ENCODE assay signal across 12 mouse cellular contexts in the genomic region with DNA sequence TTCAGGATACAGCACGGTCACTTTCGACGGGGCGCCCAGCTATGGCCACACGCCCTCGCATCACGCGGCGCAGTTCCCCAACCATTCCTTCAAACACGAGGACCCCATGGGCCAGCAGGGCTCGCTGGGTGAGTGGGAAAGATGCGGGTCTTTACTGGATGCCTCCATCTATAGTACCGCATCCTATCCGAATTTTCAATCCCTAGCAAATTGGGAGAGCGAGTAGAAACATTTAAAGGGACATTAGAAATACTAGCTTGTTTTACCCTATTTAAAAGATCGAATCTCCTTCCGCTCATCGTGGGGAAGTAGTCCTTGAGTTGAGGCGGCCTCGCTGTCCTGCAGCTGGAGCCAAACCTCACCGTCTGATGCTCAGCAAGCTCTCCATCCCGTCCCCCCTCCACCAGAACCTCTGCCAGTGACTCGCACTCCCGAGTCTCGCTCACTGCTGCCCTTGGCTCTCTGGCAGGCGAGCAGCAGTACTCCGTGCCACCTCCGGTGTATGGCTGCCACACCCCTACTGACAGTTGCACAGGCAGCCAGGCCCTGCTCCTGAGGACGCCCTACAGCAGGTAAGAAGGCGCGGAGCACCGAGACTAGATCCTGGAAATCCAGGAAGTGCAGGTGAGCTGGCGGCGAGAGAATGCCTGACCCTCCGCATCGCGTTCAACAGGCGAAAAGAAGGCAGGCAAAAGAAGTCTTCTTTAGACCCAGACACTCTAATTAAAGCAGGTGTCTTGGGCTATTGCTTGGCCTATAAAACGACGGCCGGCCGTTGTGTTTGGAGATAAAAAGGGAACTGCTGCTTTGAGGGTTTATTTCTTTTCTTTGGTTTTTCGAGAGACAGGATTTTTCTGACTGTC. TPM values are rescaled to one million over a fixed set of nuclear protein-coding genes. Genes with fewer than 3 reads are reported as not detected.
DNase-seq lines count a peak whose midpoint lies in the region; ATAC-seq and TF ChIP-seq lines count a peak whose summit lies in the region.
"Had no signal": no experiment of that assay in that cellular context is flagged by ENCODE, and none has a peak within 500 bp of the region (broad histone marks: within the 10 kb centered on the region; RNA-seq: fewer than 3 reads in every experiment).

No protein-coding gene starts in this region.

- peaks cover 88% of the 10 kb centered on the region for H3K27me3 ChIP-seq in heart, postnatal 0 days (ENCODE audit: control insufficient read depth, insufficient read depth, low read length)
- H3K27me3 ChIP-seq in midbrain, embryonic 11.5 days (ENCODE audit: control insufficient read depth, insufficient read depth, low read length) = peaks cover 97% of the 10 kb centered on the region
- H3K27me3 ChIP-seq in midbrain, embryonic 15.5 days (replicated peaks) = peaks cover 92% of the 10 kb centered on the region
- peaks cover 88% of the 10 kb centered on the region for H3K27me3 ChIP-seq in forebrain, embryonic 16.5 days (replicated peaks; ENCODE audit: control insufficient read depth, insufficient read depth, low read length)
- H3K27me3 ChIP-seq in stomach, embryonic 16.5 days (ENCODE audit: control insufficient read depth, insufficient read depth, low read length) = peaks cover 90% of the 10 kb centered on the region
- peaks cover 99% of the 10 kb centered on the region for H3K27me3 ChIP-seq in hindbrain, embryonic 12.5 days

- peak overlapping the region; percentile 28; the same call in 1 of the 2 replicates for H3K27ac ChIP-seq in heart, postnatal 0 days (ENCODE audit: low read depth)
- no peak overlapping the region for H3K27ac ChIP-seq in midbrain, embryonic 11.5 days (ENCODE audit: low read depth, low read length)
- no peak overlapping the region for H3K27ac ChIP-seq in midbrain, embryonic 15.5 days
- H3K27ac ChIP-seq in forebrain, embryonic 16.5 days (ENCODE audit: low read length) = no peak overlapping the region
- no peak overlapping the region for H3K27ac ChIP-seq in stomach, embryonic 16.5 days (ENCODE audit: low read length)
- H3K27ac ChIP-seq in hindbrain, embryonic 12.5 days = no peak overlapping the region
- H3K27ac ChIP-seq: liver, embryonic 13.5 days had no signal

- 14% methylated on average over 43 of the region's 43 CpGs for WGBS in heart, postnatal 0 days
- under 1% methylated on average over 43 of the region's 43 CpGs for WGBS in midbrain, embryonic 11.5 days
- WGBS in midbrain, embryonic 15.5 days = under 1% methylated on average over 43 of the region's 43 CpGs
- WGBS in forebrain, embryonic 16.5 days = under 1% methylated on average over 43 of the region's 43 CpGs
- WGBS in stomach, embryonic 16.5 days = 6% methylated on average over 43 of the region's 43 CpGs
- 2% methylated on average over 43 of the region's 43 CpGs for WGBS in hindbrain, embryonic 12.5 days

- no peak for ATAC-seq in heart, postnatal 0 days (ENCODE audit: insufficient read depth, low read depth)
- ATAC-seq in midbrain, embryonic 11.5 days (ENCODE audit: low FRiP score) = no peak
- ATAC-seq in midbrain, embryonic 15.5 days (replicated peaks) = no peak
- 0 out of 2 replicates have a peak, but pooled peaks have one; percentile 16 for ATAC-seq in forebrain, embryonic 16.5 days
- no peak for ATAC-seq in stomach, embryonic 16.5 days (ENCODE audit: insufficient read depth, low FRiP score)
- no peak for ATAC-seq in hindbrain, embryonic 12.5 days (ENCODE audit: low FRiP score)

- no peak overlapping the region for H3K4me2 ChIP-seq in heart, postnatal 0 days (ENCODE audit: low read depth, low read length)
- H3K4me2 ChIP-seq in midbrain, embryonic 11.5 days = no peak overlapping the region
- no peak overlapping the region for H3K4me2 ChIP-seq in midbrain, embryonic 15.5 days
- no peak overlapping the region for H3K4me2 ChIP-seq in forebrain, embryonic 16.5 days (ENCODE audit: low read length)
- H3K4me2 ChIP-seq in stomach, embryonic 16.5 days (ENCODE audit: low read depth, low read length) = peak overlapping the region; percentile 25; the same call in 1 of the 2 replicates
- H3K4me2 ChIP-seq in hindbrain, embryonic 12.5 days (replicated peaks) = no peak overlapping the region
- H3K4me2 ChIP-seq: liver, embryonic 13.5 days had no signal

- DNase-seq in heart, postnatal 0 days (ENCODE audit: low spot score) = no peak
- DNase-seq in heart, adult 9 months (ENCODE audit: low spot score in 2 of 2) = no peak
- peak; percentile 94 for DNase-seq in midbrain, embryonic 11.5 days (ENCODE audit: low spot score, missing footprints)
- DNase-seq: cerebellum, postnatal 10 days; liver, embryonic 13.5 days had no signal

- no peaks in the 10 kb centered on the region for H3K36me3 ChIP-seq in heart, postnatal 0 days (replicated peaks; ENCODE audit: control insufficient read depth, insufficient read depth, low read length)
- no peaks in the 10 kb centered on the region for H3K36me3 ChIP-seq in midbrain, embryonic 11.5 days (ENCODE audit: control insufficient read depth, insufficient read depth, low read length)
- no peaks in the 10 kb centered on the region for H3K36me3 ChIP-seq in midbrain, embryonic 15.5 days (replicated peaks)
- no peaks in the 10 kb centered on the region for H3K36me3 ChIP-seq in forebrain, embryonic 16.5 days (ENCODE audit: control insufficient read depth, insufficient read depth)
- no peaks in the 10 kb centered on the region for H3K36me3 ChIP-seq in stomach, embryonic 16.5 days (ENCODE audit: control insufficient read depth, insufficient read depth, low read length)
- H3K36me3 ChIP-seq in hindbrain, embryonic 12.5 days = no peaks in the 10 kb centered on the region
- H3K36me3 ChIP-seq: G1E; liver, embryonic 13.5 days had no signal

- no peak for TF ChIP-seq CTCF in heart, postnatal 0 days (IDR thresholded peaks at IDR 0.05; ENCODE audit: low read depth)

- H3K4me3 ChIP-seq in heart, postnatal 0 days (ENCODE audit: low read depth, low read length) = 0 out of 2 replicates have a peak overlapping the region, but pooled peaks have one; percentile 1
- no peak overlapping the region for H3K4me3 ChIP-seq in midbrain, embryonic 11.5 days (ENCODE audit: low read depth, low read length)
- no peak overlapping the region for H3K4me3 ChIP-seq in midbrain, embryonic 15.5 days
- no peak overlapping the region for H3K4me3 ChIP-seq in forebrain, embryonic 16.5 days (replicated peaks; ENCODE audit: low read length)
- H3K4me3 ChIP-seq in stomach, embryonic 16.5 days (replicated peaks; ENCODE audit: low read length) = peak overlapping the region; percentile 19; the same call in 1 of the 2 replicates
- no peak overlapping the region for H3K4me3 ChIP-seq in hindbrain, embryonic 12.5 days
- H3K4me3 ChIP-seq: liver, embryonic 13.5 days had no signal

- H3K9me3 ChIP-seq in heart, postnatal 0 days (replicated peaks; ENCODE audit: control insufficient read depth, low read length) = no peaks in the 10 kb centered on the region
- H3K9me3 ChIP-seq in midbrain, embryonic 11.5 days (ENCODE audit: control insufficient read depth, low read length) = no peaks in the 10 kb centered on the region
- H3K9me3 ChIP-seq in midbrain, embryonic 15.5 days = no peaks in the 10 kb centered on the region
- H3K9me3 ChIP-seq in forebrain, embryonic 16.5 days (ENCODE audit: control insufficient read depth, low read length) = no peaks in the 10 kb centered on the region
- H3K9me3 ChIP-seq in stomach, embryonic 16.5 days (replicated peaks; ENCODE audit: control insufficient read depth, low read length) = no peaks in the 10 kb centered on the region
- no peaks in the 10 kb centered on the region for H3K9me3 ChIP-seq in hindbrain, embryonic 12.5 days (replicated peaks)
- H3K9me3 ChIP-seq: G1E; liver, embryonic 13.5 days had no signal

- no peak overlapping the region for H3K9ac ChIP-seq in heart, postnatal 0 days (replicated peaks; ENCODE audit: low read depth, low read length)
- H3K9ac ChIP-seq in midbrain, embryonic 11.5 days (ENCODE audit: low read length) = no peak overlapping the region
- H3K9ac ChIP-seq in midbrain, embryonic 15.5 days = no peak overlapping the region
- no peak overlapping the region for H3K9ac ChIP-seq in forebrain, embryonic 16.5 days (replicated peaks; ENCODE audit: low read depth, low read length)
- no peak overlapping the region for H3K9ac ChIP-seq in stomach, embryonic 16.5 days (ENCODE audit: low read length)
- H3K9ac ChIP-seq in hindbrain, embryonic 12.5 days = no peak overlapping the region
- H3K9ac ChIP-seq: liver, embryonic 13.5 days had no signal

- H3K4me1 ChIP-seq in heart, postnatal 0 days (ENCODE audit: control insufficient read depth, insufficient read depth) = peaks cover 3% of the 10 kb centered on the region; the same call in 1 of the 2 replicates
- no peaks in the 10 kb centered on the region for H3K4me1 ChIP-seq in midbrain, embryonic 11.5 days (ENCODE audit: control insufficient read depth, insufficient read depth, low read length)
- H3K4me1 ChIP-seq in midbrain, embryonic 15.5 days = peaks cover 7% of the 10 kb centered on the region; the same call in 1 of the 2 replicates
- H3K4me1 ChIP-seq in forebrain, embryonic 16.5 days (replicated peaks; ENCODE audit: control insufficient read depth, insufficient read depth, low read length) = peaks cover 8% of the 10 kb centered on the region
- peaks cover 7% of the 10 kb centered on the region; the same call in 1 of the 2 replicates for H3K4me1 ChIP-seq in stomach, embryonic 16.5 days (ENCODE audit: control insufficient read depth, insufficient read depth, low read length)
- 0 out of 2 replicates have a peak, but pooled peaks cover 5% of the 10 kb centered on the region for H3K4me1 ChIP-seq in hindbrain, embryonic 12.5 days

- no peak for TF ChIP-seq EP300 in heart, postnatal 0 days (IDR thresholded peaks at IDR 0.05; ENCODE audit: low read depth)

RNA-seq across cellular contexts. Expression of a gene that starts 6.8 kb away (rescaled TPM):
- 7.3 and 24.8 TPM in 2 replicates for total RNA-seq in heart, postnatal 0 days (2014; rRNA removed; ENCODE audit: low replicate concordance)
- 6.4 and 7.2 TPM in 2 replicates for polyA plus RNA-seq in heart, postnatal 0 days (2015; fragmentation: Nextera tagmentation; extraction: Ambion mirVana)
- 0.08 TPM in 2 replicates for polyA plus RNA-seq in midbrain, embryonic 11.5 days (2014; fragmentation: Nextera tagmentation; extraction: Ambion mirVana)
- polyA plus RNA-seq in midbrain, embryonic 15.5 days (2015; fragmentation: Nextera tagmentation; extraction: Ambion mirVana) = 0.09 and 0.13 TPM in 2 replicates
- polyA plus RNA-seq in forebrain, embryonic 16.5 days (2015; fragmentation: Nextera tagmentation; extraction: Ambion mirVana) = 0.14 and 0.16 TPM in 2 replicates
- polyA plus RNA-seq in stomach, embryonic 16.5 days (2015; fragmentation: Nextera tagmentation; extraction: Ambion mirVana) = 13.2 and 18.3 TPM in 2 replicates
- 0.30 and 0.31 TPM in 2 replicates for polyA plus RNA-seq in hindbrain, embryonic 12.5 days (2016; fragmentation: Nextera tagmentation; extraction: Ambion mirVana)
- polyA plus RNA-seq: G1E had no signal

RNA-seq across cellular contexts. Expression of a gene that starts 41.3 kb away (rescaled TPM):
- total RNA-seq in heart, postnatal 0 days (2014; rRNA removed; ENCODE audit: low replicate concordance) = not detected in 2 replicates
- polyA plus RNA-seq in heart, postnatal 0 days (2015; fragmentation: Nextera tagmentation; extraction: Ambion mirVana) = not detected in 2 replicates
- polyA plus RNA-seq in midbrain, embryonic 11.5 days (2014; fragmentation: Nextera tagmentation; extraction: Ambion mirVana) = not detected in 2 replicates
- polyA plus RNA-seq in midbrain, embryonic 15.5 days (2015; fragmentation: Nextera tagmentation; extraction: Ambion mirVana) = not detected in 2 replicates
- polyA plus RNA-seq in forebrain, embryonic 16.5 days (2015; fragmentation: Nextera tagmentation; extraction: Ambion mirVana) = not detected in 2 replicates
- not detected in 2 replicates for polyA plus RNA-seq in stomach, embryonic 16.5 days (2015; fragmentation: Nextera tagmentation; extraction: Ambion mirVana)
- polyA plus RNA-seq in hindbrain, embryonic 12.5 days (2016; fragmentation: Nextera tagmentation; extraction: Ambion mirVana) = not detected in 2 replicates
- total RNA-seq: adrenal gland, adult 18-20 months; G1E had no signal
- polyA plus RNA-seq: G1E; large intestine, adult 2 months; liver, embryonic 13.5 days had no signal

Comparison
In these comparisons a context has a peak if more than half of its experiments do, and no peak if none do; other contexts are left out.
1. H3K4me3 ChIP-seq: peak in heart, postnatal 0 days (single experiment) and stomach, embryonic 16.5 days (single experiment); none in midbrain, embryonic 11.5 days (single experiment), midbrain, embryonic 15.5 days (single experiment), forebrain, embryonic 16.5 days (single experiment) and hindbrain, embryonic 12.5 days (single experiment).